Mouse (Mus musculus): ENCODE measurements around the gene Serhl.
"Not testable (repeated sequence)": the region's sequence is repeated elsewhere in the genome, so short reads cannot be mapped to it uniquely, and the experiment has no call there.

Gene Serhl

GRCm38 (mm10) chr15:83089429-83089605 lies at the start of gene Serhl:
Serhl (plus strand) TSS chr15:83089506.
- no peak for ATAC-seq (ENCODE audit: low TSS enrichment)

GRCm38 (mm10) chr15:83040156-83040555 lies 49.1 kb upstream of the Serhl start:
- ATAC-seq (ENCODE audit: low TSS enrichment) = no peak

GRCm38 (mm10) chr15:83042655-83043361 lies 46.5 kb upstream of the Serhl start:
- ATAC-seq (ENCODE audit: low TSS enrichment) = peak; percentile 64

GRCm38 (mm10) chr15:83043362-83043708 lies 46.0 kb upstream of the Serhl start:
- ATAC-seq (ENCODE audit: low TSS enrichment) = no peak

GRCm38 (mm10) chr15:83045565-83045964 lies 43.7 kb upstream of the Serhl start:
- not testable (repeated sequence) for ATAC-seq (ENCODE audit: low TSS enrichment)

GRCm38 (mm10) chr15:83046308-83046707 lies 43.0 kb upstream of the Serhl start:
- no peak for ATAC-seq (ENCODE audit: low TSS enrichment)

GRCm38 (mm10) chr15:83046730-83047129 lies 42.6 kb upstream of the Serhl start:
- no peak for ATAC-seq (ENCODE audit: low TSS enrichment)

- no peak for ATAC-seq (ENCODE audit: low TSS enrichment)
These were observed 36.8 kb upstream of the Serhl start for GRCm38 (mm10) chr15:83052341-83053104.

- ATAC-seq (ENCODE audit: low TSS enrichment) = no peak
These were observed 36.0 kb upstream of the Serhl start for GRCm38 (mm10) chr15:83053261-83053660.

- ATAC-seq (ENCODE audit: low TSS enrichment) = no peak
These were observed 33.7 kb upstream of the Serhl start for GRCm38 (mm10) chr15:83055569-83055968.

- peak; percentile 90 for ATAC-seq (ENCODE audit: low TSS enrichment)
These were observed 32.8 kb upstream of the Serhl start for GRCm38 (mm10) chr15:83056378-83057083.

- no peak for ATAC-seq (ENCODE audit: low TSS enrichment)
These were observed 31.8 kb upstream of the Serhl start for GRCm38 (mm10) chr15:83057533-83057932.

- ATAC-seq (ENCODE audit: low TSS enrichment) = no peak
These were observed 30.1 kb upstream of the Serhl start for GRCm38 (mm10) chr15:83059233-83059660.

GRCm38 (mm10) chr15:83061689-83062088 lies 27.6 kb upstream of the Serhl start:
- no peak for ATAC-seq (ENCODE audit: low TSS enrichment)

GRCm38 (mm10) chr15:83062582-83062981 lies 26.7 kb upstream of the Serhl start:
- ATAC-seq (ENCODE audit: low TSS enrichment) = not testable (repeated sequence)

GRCm38 (mm10) chr15:83065543-83065942 lies 23.8 kb upstream of the Serhl start:
- peak; percentile 38; the same call in 1 of the 2 replicates for ATAC-seq (ENCODE audit: low TSS enrichment)

GRCm38 (mm10) chr15:83068270-83068669 lies 21.0 kb upstream of the Serhl start:
- ATAC-seq (ENCODE audit: low TSS enrichment) = no peak

- ATAC-seq (ENCODE audit: low TSS enrichment) = no peak
These were observed 18.4 kb upstream of the Serhl start for GRCm38 (mm10) chr15:83070942-83071341.

GRCm38 (mm10) chr15:83071752-83072151 lies 17.6 kb upstream of the Serhl start:
- no peak for ATAC-seq (ENCODE audit: low TSS enrichment)

GRCm38 (mm10) chr15:83074179-83074578 lies 15.1 kb upstream of the Serhl start:
- ATAC-seq (ENCODE audit: low TSS enrichment) = no peak

GRCm38 (mm10) chr15:83075607-83076525 lies 13.4 kb upstream of the Serhl start:
- ATAC-seq (ENCODE audit: low TSS enrichment) = no peak

- ATAC-seq (ENCODE audit: low TSS enrichment) = no peak
These were observed 5.8 kb upstream of the Serhl start for GRCm38 (mm10) chr15:83083530-83083929.
